Mouse (Mus musculus) stomach, postnatal 0 days (tissue): ENCODE results near the gene Gm10447. TPM values are rescaled to one million over a fixed set of nuclear protein-coding genes. Genes with fewer than 3 reads are reported as not detected.
"Not testable (repeated sequence)": the region's sequence is repeated elsewhere in the genome, so short reads cannot be mapped to it uniquely, and the experiment has no call there.

Source experiments
- ATAC-seq: fragments of 200-750 bp; cut with Nextera tagmentation; 2 replicates; pipeline ENCODE4 v1.8.0; 2017; ENCODE audit not compliant: low FRiP score, low TSS enrichment
- DNase-seq: peaks from one replicate; pipeline ENCODE4 v3.0.0-alpha.2; 2016; ENCODE audit warnings: low spot score
- H3K27ac ChIP-seq: fragments of 300-500 bp; sonication (generic); replicated peaks from 2 replicates; pipeline ENCODE4 v1.5.1; 2014; ENCODE audit warnings: mild to moderate bottlenecking, control low read depth
- H3K27me3 ChIP-seq: fragments of 300-500 bp; sonication (generic); 2 replicates; pipeline ENCODE4 v1.6.1; 2014; ENCODE audit warnings: low read length; ENCODE audit not compliant: control insufficient read depth, insufficient read depth
- H3K36me3 ChIP-seq: fragments of 300-500 bp; sonication (generic); 2 replicates; pipeline ENCODE4 v1.6.1; 2014; ENCODE audit warnings: low read length, mixed read lengths; ENCODE audit not compliant: control insufficient read depth, insufficient read depth
- H3K4me1 ChIP-seq: fragments of 300-500 bp; sonication (generic); replicated peaks from 2 replicates; pipeline ENCODE4 v1.6.1; 2014; ENCODE audit warnings: antibody characterized with exemption; ENCODE audit not compliant: control insufficient read depth, insufficient read depth
- H3K4me2 ChIP-seq: fragments of 300-500 bp; sonication (generic); replicated peaks from 2 replicates; pipeline ENCODE4 v1.6.1; 2014; ENCODE audit warnings: low read depth, mild to moderate bottlenecking, control low read depth, moderate library complexity
- H3K4me3 ChIP-seq: fragments of 300-500 bp; sonication (generic); 2 replicates; pipeline ENCODE4 v1.5.1; 2014; ENCODE audit warnings: low read depth, low read length, control low read depth
- H3K9ac ChIP-seq: fragments of 300-500 bp; sonication (generic); 2 replicates; pipeline ENCODE4 v1.6.1; 2014; ENCODE audit warnings: mild to moderate bottlenecking, low read length, control low read depth, mixed read lengths
- H3K9me3 ChIP-seq: fragments of 300-500 bp; sonication (generic); 2 replicates; pipeline ENCODE4 v1.6.1; 2016; ENCODE audit warnings: low read length; ENCODE audit not compliant: control insufficient read depth
- CTCF ChIP-seq: IDR thresholded peaks from 2 replicates; pipeline ENCODE4 v1.5.1; 2016; ENCODE audit warnings: antibody characterized with exemption, low read depth, mild to moderate bottlenecking, moderate library complexity
- EP300 ChIP-seq: optimal IDR thresholded peaks from 2 replicates; pipeline ENCODE3; 2016; ENCODE audit warnings: antibody characterized with exemption
- WGBS: fragments of 180-500 bp; shearing (Covaris S2); extraction: QIAGEN DNeasy Blood & Tissue Kit; methylation state at CpG from one replicate; pipeline ENCODE4 v1.1.7; 2014; 5-methylcytosine and 5-hydroxymethylcytosine counted together
- polyA plus RNA-seq: library from polyadenylated mRNA; unstranded; fragments of >200 nt; fragmentation: Nextera tagmentation; extraction: Ambion mirVana; gene quantifications from 2 replicates; pipeline ENCODE4 v1.2.1, GENCODE M21; 2015

Gene Gm10447
- polyA plus RNA-seq, 1 experiment from 2014 or later = 0.08 TPM

DNA sequence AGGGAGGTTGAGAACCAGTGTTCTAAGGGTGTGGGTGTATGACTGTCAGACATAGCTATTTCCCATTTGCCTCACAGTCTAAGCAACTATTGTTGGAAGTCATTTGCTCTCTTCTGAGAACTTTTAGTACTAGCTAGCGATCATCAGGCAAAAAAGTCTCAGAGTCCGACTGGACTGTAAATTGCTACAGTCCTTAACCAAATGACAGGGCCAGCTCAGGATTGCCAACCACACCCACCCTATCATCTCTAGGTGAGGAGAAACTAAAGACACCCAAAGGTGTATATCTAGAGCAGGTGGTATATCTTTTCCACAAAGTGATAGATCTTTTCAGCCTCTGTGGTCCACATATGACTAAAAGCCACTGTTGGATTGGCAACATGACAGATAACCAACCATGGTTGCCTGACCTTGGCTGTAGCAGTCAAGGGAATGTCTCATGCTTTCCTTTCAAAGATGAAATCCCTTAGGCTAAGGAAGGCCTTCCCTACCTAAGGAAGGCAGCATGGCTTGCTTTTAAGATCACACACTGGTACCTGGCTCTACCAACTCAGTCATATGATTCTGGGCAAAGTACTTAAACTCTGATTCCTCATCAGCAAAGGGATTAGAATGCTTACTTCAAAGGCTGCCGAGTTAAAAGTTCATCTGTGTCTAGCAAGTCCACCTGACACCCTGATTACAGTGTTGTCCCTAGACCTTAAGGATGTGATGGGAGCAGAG is 28.8 kb downstream of the Gm10447 start:
- H3K27me3 ChIP-seq = no peaks in the 10 kb centered on the region
- H3K4me1 ChIP-seq = no peaks in the 10 kb centered on the region; the same call in 1 of the 2 replicates
- no peak for DNase-seq
- no peaks in the 10 kb centered on the region for H3K9me3 ChIP-seq
- H3K36me3 ChIP-seq = no peaks in the 10 kb centered on the region
- no peak overlapping the region for H3K4me3 ChIP-seq
- 89% methylated on average over 3 of the region's 3 CpGs for WGBS
- TF ChIP-seq CTCF = no peak
- TF ChIP-seq EP300 = no peak
- H3K4me2 ChIP-seq = no peak overlapping the region
- ATAC-seq = no peak
- no peak overlapping the region for H3K27ac ChIP-seq
- no peak overlapping the region for H3K9ac ChIP-seq

DNA sequence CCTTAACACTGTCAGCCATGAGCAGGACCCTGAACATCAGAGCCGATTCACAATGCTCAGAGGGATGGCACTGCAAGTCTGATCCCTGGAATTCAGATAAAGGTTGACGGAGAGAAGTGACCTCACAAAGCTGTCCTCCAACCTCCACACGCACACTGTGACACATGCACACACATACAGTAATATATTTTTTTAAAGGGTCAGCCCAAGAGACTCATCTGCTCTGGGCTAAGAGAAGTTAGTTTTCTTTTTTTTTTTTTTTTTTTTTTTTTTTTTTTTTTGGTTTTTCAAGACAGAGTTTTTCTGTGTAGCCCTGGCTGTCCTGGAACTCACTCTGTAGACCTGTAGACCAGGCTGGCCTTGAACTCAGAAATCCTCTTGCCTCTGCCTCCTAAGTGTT is 30.0 kb downstream of the Gm10447 start:
- 83% methylated on average over 3 of the region's 3 CpGs for WGBS
- not testable (repeated sequence) for H3K27me3 ChIP-seq, H3K9ac ChIP-seq, H3K9me3 ChIP-seq, DNase-seq, H3K4me2 ChIP-seq, H3K36me3 ChIP-seq, H3K4me1 ChIP-seq, H3K27ac ChIP-seq, ATAC-seq, H3K4me3 ChIP-seq

- no peaks in the 10 kb centered on the region; the same call in 1 of the 2 replicates for H3K4me1 ChIP-seq
- H3K27me3 ChIP-seq = no peaks in the 10 kb centered on the region
- no peak overlapping the region for H3K4me3 ChIP-seq
- ATAC-seq = no peak
- no peaks in the 10 kb centered on the region for H3K9me3 ChIP-seq
- DNase-seq = no peak
- H3K4me2 ChIP-seq = no peak overlapping the region
- H3K36me3 ChIP-seq = no peaks in the 10 kb centered on the region
- no peak overlapping the region for H3K9ac ChIP-seq
- no peak overlapping the region for H3K27ac ChIP-seq
- no peak for TF ChIP-seq EP300
- TF ChIP-seq CTCF = no peak
- WGBS = 83% methylated on average over 6 of the region's 6 CpGs
Observed at GRCm38 (mm10) chr11:53425711-53426255, 31.1 kb downstream of the Gm10447 start.

DNA sequence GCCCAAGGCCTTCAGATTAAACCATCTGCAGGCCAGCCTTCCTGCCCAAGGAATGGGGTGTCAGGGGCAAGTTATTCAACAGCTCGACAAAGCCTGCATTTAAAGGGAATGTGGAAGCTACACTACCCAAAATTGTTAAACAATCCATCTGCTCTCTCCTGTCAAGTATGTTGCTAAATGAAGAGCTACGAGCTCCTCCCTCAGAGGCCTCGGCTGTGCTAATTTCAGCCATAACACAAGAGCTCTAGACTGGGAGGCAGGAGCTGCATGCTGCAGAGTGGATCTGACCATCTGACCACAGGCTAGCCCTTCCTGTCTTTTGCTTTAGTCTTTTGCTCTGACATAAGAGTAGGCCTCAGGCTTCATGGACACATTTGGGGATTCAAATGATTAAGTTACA is 31.7 kb downstream of the Gm10447 start:
- DNase-seq = no peak
- H3K27me3 ChIP-seq = no peaks in the 10 kb centered on the region
- H3K4me2 ChIP-seq = no peak overlapping the region
- TF ChIP-seq EP300 (no peak), CTCF (no peak)
- H3K27ac ChIP-seq = no peak overlapping the region
- WGBS = 56% methylated on average over 3 of the region's 3 CpGs
- H3K4me1 ChIP-seq = no peaks in the 10 kb centered on the region; the same call in 1 of the 2 replicates
- ATAC-seq = no peak
- H3K9ac ChIP-seq = no peak overlapping the region
- no peaks in the 10 kb centered on the region for H3K36me3 ChIP-seq
- no peaks in the 10 kb centered on the region for H3K9me3 ChIP-seq
- H3K4me3 ChIP-seq = no peak overlapping the region

DNA sequence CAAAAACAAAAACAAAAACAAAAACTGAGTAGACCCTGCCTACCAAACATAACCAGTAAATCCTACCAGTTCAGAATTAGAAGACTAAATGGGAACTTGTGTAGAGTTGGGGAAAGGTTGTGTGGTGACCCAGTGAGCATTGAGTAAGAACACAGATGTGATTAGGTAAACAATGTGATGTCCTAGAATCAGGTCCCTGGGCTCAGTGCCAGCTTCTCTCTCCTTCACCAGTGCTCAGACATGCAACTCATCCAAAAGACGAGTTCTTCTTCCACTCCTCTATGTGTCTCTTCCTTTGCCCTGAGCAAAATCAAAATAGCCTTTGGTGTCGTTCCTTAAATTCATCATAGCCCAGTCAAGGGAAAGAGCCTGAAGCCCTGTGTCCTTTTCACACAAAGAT is 32.1 kb downstream of the Gm10447 start:
- Histone ChIP-seq H3K4me3 (no peak overlapping the region), H3K9me3 (no peaks in the 10 kb centered on the region), H3K27me3 (no peaks in the 10 kb centered on the region), H3K4me2 (no peak overlapping the region), H3K36me3 (no peaks in the 10 kb centered on the region), H3K9ac (no peak overlapping the region), H3K27ac (no peak overlapping the region), H3K4me1 (no peaks in the 10 kb centered on the region; the same call in 1 of the 2 replicates)
- no peak for DNase-seq
- TF ChIP-seq CTCF (no peak), EP300 (no peak)
- WGBS = 46% methylated on average over 2 of the region's 2 CpGs
- no peak for ATAC-seq

DNA sequence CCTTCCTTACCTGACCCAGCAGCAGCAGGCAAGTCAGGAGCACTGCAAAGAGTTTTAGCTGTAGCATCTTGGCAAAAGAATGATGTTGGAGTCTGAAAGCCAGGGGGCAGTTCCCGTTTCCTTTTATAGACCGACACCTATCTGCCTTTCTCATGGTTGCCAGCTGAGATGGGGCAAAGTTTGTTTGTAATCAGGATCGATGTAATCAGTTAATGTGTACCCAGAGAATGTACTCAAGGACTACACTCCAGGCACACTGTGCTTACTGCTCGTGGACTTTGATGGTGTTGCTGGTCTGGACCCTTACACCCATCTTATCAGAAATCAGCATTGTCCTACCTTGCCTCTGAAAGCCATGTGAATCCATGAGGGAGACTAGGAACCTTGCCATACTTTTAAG is 33.9 kb downstream of the Gm10447 start, which contains the start of gene Leap2:
Gene Leap2 (minus strand): TSS at position 135 of the 400 bp plus-strand sequence.
- no peaks in the 10 kb centered on the region for H3K27me3 ChIP-seq
- H3K4me2 ChIP-seq = no peak within 1 kb of the TSS
- H3K27ac ChIP-seq = no peak within 1 kb of the TSS
- H3K36me3 ChIP-seq = 0 out of 2 replicates have a peak, but pooled peaks cover 3% of the 10 kb centered on the region
- H3K4me3 ChIP-seq = no peak within 1 kb of the TSS
- DNase-seq (no peak), ATAC-seq (no peak)
- no peak within 1 kb of the TSS for H3K9ac ChIP-seq
- whole genome bisulfite sequencing = 69% methylated on average over 4 of the region's 4 CpGs
- H3K9me3 ChIP-seq = no peaks in the 10 kb centered on the region
- no peaks in the 10 kb centered on the region for H3K4me1 ChIP-seq
- TF ChIP-seq CTCF = peak; percentile 8; the same call in 1 of the 2 replicates
- no peak for TF ChIP-seq EP300
